Mouse (Mus musculus) T-cell, adult 66 days (primary cell): ENCODE measurements around the gene Wfdc2. TPM values are rescaled to one million over a fixed set of nuclear protein-coding genes. Genes with fewer than 3 reads are reported as not detected.

Experiments
- total RNA-seq, 2 experiments: library from RNA; stranded (reverse); gene quantifications; 3 replicates in 1 of 2; 4 replicates in 1 of 2; pipeline ENCODE4 v1.2.4; 2023

The Wfdc2 gene
- total RNA-seq = not detected

GRCm38 (mm10) chr2:164562391-164563188 lies at the start of gene Wfdc2:
Gene Wfdc2, plus strand, starts transcription at chr2:164562413.

GRCm38 (mm10) chr2:164573359-164573758 lies 11.1 kb downstream of the Wfdc2 start, which contains the start of gene Spint3:
Gene Spint3, minus strand, starts transcription at chr2:164573459.

GRCm38 (mm10) chr2:164585025-164585725 lies 23.0 kb downstream of the Wfdc2 start, which contains the start of gene Wfdc6a:
Gene Wfdc6a, minus strand, starts transcription at chr2:164585447.

GRCm38 (mm10) chr2:164593494-164593893 lies 31.3 kb downstream of the Wfdc2 start, which contains the start of gene Eppin:
Gene Eppin, minus strand, starts transcription at chr2:164593594.

GRCm38 (mm10) chr2:164613471-164613870 lies 51.3 kb downstream of the Wfdc2 start, which contains the start of the genes Wfdc6b and Wfdc8:
Gene Wfdc6b, plus strand, starts transcription at chr2:164613522.
Gene Wfdc8, minus strand, starts transcription at chr2:164613626.

Other genes starting within 250 kb of the Wfdc2 start
- not detected for gene Svs6, start 245.7 kb upstream of the Wfdc2 start, total RNA-seq
- gene Svs5, start 229.7 kb upstream of the Wfdc2 start, total RNA-seq = not detected
- 1 to 10 TPM; 6.9 to 9.3 TPM for gene Slpi, start 173.3 kb upstream of the Wfdc2 start, total RNA-seq
- gene Rbpjl, start 159.3 kb upstream of the Wfdc2 start, total RNA-seq = not detected
- gene Matn4, start 157.3 kb upstream of the Wfdc2 start, total RNA-seq = not detected
- 1 to 10 TPM; 3.3 to 3.8 TPM for gene Sdc4, start 118.5 kb upstream of the Wfdc2 start, total RNA-seq
- gene Sys1, start 105.4 kb upstream of the Wfdc2 start, total RNA-seq = 10 to 100 TPM; 54.0 to 59.5 TPM
- not detected for gene Gm20458, start 101.4 kb upstream of the Wfdc2 start, total RNA-seq
- not detected for gene Trp53tg5, start 88.7 kb upstream of the Wfdc2 start, total RNA-seq
- gene Dbndd2, start 76.3 kb upstream of the Wfdc2 start, total RNA-seq = 10 to 100 TPM in 1 of 2 experiments, 1 to 10 TPM in 1; 9.3 to 13.0 TPM
- gene Pigt, start 64.9 kb upstream of the Wfdc2 start, total RNA-seq = 10 to 100 TPM; 67.3 to 77.4 TPM
- not detected for gene Spint3, start 11.0 kb downstream of the Wfdc2 start, total RNA-seq
- not detected for gene Wfdc6a, start 23.0 kb downstream of the Wfdc2 start, total RNA-seq
- gene Eppin, start 31.2 kb downstream of the Wfdc2 start, total RNA-seq = not detected
- gene Wfdc6b, start 51.1 kb downstream of the Wfdc2 start, total RNA-seq = not detected
- gene Wfdc8, start 51.2 kb downstream of the Wfdc2 start, total RNA-seq = not detected
- gene Wfdc16, start 76.4 kb downstream of the Wfdc2 start, total RNA-seq = not detected
- gene Wfdc10, start 93.6 kb downstream of the Wfdc2 start, total RNA-seq = not detected
- not detected for gene Wfdc9, start 94.2 kb downstream of the Wfdc2 start, total RNA-seq
- gene Wfdc11, start 111.7 kb downstream of the Wfdc2 start, total RNA-seq = not detected
- not detected for gene Wfdc13, start 122.7 kb downstream of the Wfdc2 start, total RNA-seq
- gene Spint4, start 136.1 kb downstream of the Wfdc2 start, total RNA-seq = not detected
- gene Spint5, start 152.9 kb downstream of the Wfdc2 start, total RNA-seq = not detected
- gene Wfdc3, start 183.5 kb downstream of the Wfdc2 start, total RNA-seq = under 1 TPM in 1 of 2 experiments, not detected in 1; 0.36 TPM
- 10 to 100 TPM; 41.7 to 46.9 TPM for gene Dnttip1, start 183.6 kb downstream of the Wfdc2 start, total RNA-seq
- 1 to 10 TPM; 2.9 to 9.5 TPM for gene Ube2c, start 207.5 kb downstream of the Wfdc2 start, total RNA-seq
- not detected for gene Tnnc2, start 217.6 kb downstream of the Wfdc2 start, total RNA-seq
- under 1 TPM; 0.33 to 0.96 TPM for gene Snx21, start 223.4 kb downstream of the Wfdc2 start, total RNA-seq
- gene Acot8, start 242.5 kb downstream of the Wfdc2 start, total RNA-seq = 10 to 100 TPM; 51.6 to 59.8 TPM
- 1 to 10 TPM; 3.4 to 3.6 TPM for gene Zswim3, start 242.7 kb downstream of the Wfdc2 start, total RNA-seq